Mouse (Mus musculus): ENCODE results near the gene Tmem132d.
"Not testable (repeated sequence)": the region's sequence is repeated elsewhere in the genome, so short reads cannot be mapped to it uniquely, and the experiment has no call there.

Tmem132d gene

DNA sequence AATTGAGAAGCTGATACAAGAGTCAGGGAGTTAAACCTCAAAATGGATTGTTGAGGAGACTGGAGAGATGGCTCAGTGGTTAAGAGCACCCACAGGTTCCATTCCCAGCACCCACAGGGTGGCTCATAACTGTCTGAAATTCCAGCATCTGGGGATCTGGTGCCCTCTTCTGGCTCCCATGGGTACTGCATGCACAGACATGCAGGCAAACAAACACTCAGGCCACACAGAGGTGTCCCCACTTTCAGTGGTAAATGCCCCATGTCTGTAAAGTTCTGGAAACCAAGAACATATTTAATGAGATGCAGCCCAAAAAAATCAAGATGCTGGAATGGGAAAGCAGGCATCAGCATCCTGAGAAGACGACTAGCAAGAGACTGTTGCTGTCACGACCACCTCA, 333.4 kb downstream of the Tmem132d start:
- DNase-seq (ENCODE audit: low spot score in 2 of 2), result no peak

DNA sequence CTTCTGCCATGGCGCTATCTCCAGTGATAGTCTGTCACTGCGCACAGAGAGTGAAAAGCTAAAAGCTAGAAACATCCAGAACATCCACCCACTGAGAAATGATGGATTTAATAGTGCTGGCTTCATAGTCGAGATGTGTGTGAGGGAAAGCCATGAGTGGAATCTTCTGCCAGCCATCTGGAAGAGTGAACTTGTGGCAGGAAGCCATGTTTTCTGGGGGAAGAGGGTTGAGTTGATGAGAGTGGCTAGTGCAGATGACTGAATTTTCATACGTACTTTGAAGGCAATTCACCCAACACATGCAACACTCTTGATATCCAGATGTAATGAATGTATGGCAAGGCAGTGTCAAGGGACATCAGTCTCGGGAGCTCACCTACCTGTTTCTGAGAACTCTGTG, 342.3 kb downstream of the Tmem132d start:
- DNase-seq (ENCODE audit: low spot score in 2 of 2), result no peak

DNA sequence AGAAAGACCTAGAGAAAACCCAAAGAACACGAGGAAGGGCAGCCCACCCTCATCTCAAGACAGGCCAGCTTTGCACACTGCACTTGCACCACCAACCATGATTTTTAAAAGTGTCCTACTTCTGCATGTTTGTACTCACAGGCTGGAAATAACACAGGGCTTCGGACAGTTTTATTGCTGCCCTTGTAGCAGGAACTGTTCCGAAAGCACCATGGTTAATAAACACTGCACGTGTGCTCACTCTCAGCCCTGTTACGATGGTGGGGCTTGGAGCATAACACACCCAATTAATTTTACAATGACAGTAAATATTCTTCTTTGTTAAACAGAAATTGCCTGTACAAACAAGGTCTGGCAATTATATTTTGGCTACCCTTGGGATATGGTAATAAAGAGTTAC, 357.4 kb downstream of the Tmem132d start:
- no peak for DNase-seq (ENCODE audit: low spot score in 2 of 2)

DNA sequence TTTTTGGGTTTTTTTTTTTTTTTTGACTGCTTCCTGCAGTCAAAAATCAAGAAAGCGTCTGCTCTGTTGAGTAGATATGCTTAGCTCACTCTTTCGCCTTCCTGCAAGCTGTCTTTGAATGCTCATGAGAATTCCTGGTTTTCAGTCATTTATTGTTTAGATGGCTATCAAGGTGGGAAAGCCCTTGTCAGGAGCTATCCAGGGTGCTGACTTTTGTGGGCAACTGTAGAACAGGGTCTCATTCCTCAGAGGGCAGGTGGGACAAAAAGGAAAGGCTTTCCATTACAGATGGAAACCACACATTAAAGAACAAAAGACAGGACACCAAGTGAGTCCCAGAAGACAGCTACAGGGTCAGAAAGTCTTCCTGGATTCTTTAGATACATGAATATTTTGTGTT, 360.3 kb downstream of the Tmem132d start:
- no peak for DNase-seq (ENCODE audit: low spot score in 2 of 2)

DNA sequence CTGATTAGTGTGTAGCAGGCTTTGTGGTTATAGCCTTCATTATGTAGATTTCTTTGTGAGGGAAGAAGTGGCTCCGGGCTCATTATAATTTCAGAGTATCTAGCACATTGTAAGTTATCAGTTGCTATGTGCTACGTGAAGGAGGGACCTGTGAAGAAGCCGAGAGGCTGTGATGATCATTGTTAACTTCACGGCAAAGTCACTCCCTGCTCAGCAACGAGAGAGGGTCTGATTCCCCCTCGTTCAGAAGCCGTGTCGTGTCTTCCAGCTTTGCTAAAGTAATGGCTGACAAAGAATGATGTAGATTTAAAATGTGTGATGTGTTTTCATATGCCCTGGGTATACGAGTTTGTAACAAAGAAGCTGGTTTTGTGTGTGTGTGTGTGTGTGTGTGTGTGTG, 391.1 kb downstream of the Tmem132d start:
- no peak for DNase-seq (ENCODE audit: low spot score in 2 of 2)

DNA sequence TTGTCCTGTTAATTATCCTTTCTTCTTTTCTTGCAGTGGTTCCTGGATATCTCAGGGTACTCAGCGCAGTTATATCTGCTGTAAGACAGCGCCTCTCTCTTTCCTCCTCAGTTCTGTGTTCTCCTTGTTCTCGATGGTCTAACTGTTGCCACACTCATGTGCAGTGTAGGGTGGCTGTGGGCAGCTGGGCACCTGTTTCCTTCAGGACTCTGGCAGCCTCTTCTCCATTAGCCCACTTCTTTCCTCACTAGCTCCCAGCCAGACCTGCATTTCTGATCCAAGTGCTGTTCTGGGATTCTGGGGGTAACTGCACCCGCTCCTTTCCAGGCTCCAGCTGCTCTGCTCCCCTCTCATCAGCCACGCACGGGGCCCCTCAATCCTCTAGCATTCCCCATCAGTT, 392.8 kb downstream of the Tmem132d start:
- no peak for DNase-seq (ENCODE audit: low spot score in 2 of 2)

DNA sequence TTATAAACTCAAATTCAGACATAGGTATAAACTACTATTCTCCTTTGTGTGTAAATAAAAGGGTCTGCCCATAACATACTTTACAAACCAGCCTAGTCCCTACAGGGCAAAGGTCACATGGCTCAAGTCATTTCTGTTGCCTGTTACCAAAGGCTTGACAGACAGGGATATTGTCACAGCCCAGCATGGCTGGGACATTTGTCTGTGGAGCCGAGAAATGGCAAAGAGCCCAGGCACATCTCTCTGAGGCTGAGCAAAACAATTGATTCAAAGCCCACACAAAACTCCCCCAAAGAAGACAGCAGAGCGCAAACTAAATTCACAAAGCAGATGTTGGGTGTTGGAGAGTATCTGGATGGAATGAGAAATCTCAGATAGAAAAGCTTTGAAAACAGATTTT, 405.8 kb downstream of the Tmem132d start:
- DNase-seq (ENCODE audit: low spot score in 2 of 2), result no peak

DNA sequence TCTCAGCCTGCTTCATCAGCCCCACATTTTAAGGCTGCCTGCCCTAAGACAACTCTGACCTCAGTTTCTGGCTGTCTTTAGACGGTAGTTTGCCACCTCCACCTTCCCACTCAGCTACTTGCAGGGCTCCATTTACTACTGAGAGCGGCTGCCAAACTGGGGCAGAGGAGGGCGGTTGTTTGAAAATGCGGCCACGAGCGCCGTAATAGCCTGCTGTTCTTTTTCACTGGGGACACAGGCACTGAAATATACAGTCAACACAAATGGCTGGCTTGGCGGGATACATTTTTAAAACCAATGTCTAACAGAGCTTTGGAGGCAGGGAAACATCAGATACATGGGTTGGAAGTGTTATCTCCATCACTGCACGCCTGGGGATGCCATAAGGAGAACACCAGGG, 428.2 kb downstream of the Tmem132d start:
- no peak for DNase-seq (ENCODE audit: low spot score in 2 of 2)

DNA sequence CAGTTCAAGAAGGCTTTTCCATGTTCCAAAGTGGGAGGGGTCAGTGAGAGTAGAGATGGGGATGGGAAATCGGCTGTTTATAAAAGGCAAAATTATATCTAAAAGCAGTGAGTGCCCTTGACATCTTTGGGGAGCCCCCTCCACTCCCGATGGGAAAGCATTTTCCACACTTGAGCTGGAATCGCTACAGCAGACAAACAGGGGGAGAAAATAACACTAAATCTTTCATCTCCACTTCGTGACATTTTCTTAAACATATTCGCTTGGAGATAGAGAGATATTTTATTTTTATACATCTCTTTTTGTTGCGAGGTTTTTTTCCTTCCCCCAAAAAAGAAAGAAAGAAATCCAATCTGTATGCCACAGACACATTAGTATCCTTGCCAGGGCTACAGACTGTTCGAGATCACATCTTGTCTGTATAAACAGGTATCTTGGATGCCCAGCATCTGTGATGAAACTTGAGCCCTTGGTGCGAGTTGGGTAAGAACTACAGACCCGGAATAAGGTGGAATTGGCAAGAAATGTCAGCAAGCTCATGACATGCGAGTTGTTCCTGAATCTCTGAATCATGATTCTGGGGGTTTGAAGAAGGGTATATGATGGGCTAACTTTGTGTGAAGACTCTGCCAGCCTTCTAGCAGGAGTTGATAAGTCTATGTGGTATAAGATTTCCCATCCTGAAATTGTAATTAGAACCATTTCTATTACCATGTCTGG, 436.2 kb downstream of the Tmem132d start:
- DNase-seq (ENCODE audit: low spot score in 2 of 2), result no peak

DNA sequence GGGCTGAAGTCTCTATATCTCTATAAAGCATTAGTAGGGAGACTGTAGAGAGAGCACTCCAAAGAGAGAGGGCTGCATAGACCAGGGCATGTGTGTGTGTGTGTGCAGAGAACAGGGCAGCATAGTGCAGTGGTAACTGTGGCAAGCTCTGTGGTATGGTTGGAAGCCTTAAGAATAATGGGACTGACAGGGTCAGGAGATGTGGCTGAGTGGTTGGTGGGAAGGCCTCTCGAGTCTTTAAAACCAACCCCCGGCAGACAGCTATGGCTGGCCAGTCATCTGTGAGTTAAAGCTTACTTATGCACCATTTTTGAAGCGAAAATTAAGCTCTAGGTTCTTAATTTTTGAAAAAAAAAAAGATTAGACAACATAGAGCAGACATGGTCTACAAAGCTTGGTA, 439.4 kb downstream of the Tmem132d start:
- DNase-seq (ENCODE audit: low spot score in 2 of 2), result no peak

DNA sequence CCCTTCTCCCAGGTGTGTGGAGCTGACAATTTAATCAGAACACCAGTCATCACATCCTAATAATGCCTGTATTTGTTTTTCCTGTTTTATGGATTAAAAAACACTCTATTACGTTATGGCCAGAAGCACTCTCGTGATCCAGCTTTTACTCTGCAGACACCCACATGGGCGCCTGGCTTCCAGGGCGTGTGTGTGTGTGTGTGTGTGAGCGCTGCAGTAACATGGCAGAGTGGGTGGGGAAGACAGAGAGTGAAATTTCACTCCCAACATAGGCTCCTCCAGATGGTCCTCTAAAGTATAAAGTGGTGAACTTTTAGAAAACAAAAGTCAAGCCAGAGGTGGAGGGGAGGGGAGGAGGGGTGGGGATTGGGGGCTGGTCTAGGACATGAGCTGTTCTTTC, 442.1 kb downstream of the Tmem132d start:
- no peak for DNase-seq (ENCODE audit: low spot score in 2 of 2)

DNA sequence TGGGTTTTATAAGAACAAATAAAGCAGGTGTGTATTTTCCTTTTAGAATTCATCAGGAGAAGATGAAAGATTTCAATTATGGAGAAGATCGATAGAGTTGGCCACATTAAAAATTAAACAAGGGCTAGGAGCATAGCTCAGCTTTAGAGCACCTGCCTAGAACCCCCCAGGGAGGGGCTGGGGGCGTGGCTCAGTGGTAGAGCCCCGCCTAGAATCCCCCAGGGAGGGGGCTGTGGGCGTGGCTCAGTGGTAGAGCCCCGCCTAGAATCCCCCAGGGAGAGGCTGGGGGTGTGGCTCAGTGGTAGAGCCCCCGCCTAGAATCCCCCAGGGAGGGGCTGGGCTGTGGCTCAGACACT, 452.9 kb downstream of the Tmem132d start:
- DNase-seq (ENCODE audit: low spot score in 2 of 2), result not testable (repeated sequence)

DNA sequence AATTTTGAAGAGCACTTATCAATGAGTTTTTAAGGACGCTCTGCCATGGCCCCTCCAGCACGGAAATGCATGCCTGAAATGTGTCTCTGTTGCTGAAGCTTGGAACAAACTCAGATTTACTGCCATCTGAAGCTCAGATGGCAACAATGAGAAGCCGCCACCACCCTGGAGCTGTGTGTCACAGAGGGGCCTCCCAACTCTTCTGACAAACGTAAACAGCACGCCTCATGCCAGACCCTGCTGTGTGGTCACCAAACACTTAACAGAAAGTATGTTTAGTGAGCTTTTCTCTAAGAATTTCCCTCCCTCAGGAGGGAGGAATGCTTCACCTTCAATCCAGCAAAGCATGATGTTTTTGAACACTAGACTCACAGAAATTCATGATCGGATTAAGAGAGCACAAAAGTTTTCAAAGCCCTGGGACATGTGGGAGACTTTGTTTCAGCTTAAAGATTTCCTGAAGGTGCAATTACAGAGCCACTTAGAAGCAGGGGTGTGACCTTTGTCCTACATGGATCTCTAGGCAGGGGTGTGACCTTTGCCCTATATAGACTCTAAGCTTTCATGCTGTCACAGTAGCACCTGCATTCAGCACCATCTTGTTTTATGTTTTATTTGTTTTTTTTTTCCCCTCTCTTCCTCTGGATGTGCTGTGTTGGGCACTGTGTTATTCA, 453.4 kb downstream of the Tmem132d start:
- no peak for DNase-seq (ENCODE audit: low spot score in 2 of 2)

DNA sequence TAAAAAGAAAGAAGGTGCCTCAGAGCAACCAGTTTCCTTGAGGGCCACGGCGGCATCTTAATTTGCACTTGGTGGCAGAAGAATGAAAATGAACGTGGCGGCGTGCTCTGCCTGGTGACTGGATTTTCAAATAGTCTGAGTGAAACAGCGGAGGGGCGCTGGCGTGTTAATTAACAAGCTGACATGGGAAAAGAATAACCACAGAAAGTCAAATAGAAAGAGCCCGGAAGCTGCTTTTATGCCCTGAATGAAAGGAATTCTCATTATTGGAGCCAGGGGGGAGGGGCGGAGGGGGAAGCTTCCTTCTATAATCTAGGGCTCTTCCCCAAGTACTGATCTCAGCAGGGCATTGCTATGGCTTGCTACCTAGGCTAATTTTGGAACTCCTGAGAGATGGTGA, 456.2 kb downstream of the Tmem132d start:
- no peak for DNase-seq (ENCODE audit: low spot score in 2 of 2)

DNA sequence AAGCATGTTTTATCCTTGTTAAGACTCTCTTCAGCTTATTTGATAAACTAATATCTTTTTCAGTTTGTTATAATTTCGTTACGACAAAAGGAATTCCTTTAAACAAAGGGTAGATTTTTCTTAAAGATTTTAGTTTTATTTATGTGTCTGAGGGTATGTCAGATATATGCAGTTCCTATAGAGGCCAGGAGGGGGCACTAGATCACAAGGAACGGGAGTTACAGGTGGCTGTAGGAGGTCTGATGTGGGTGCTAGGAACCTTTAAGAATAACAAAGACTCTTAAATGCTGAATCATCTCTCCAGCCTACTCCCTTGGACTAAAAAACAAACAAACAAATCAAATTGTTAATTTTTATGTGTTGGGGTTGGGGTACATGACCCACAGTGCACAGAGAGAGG, 467.2 kb downstream of the Tmem132d start:
- DNase-seq (ENCODE audit: low spot score in 2 of 2), result no peak

DNA sequence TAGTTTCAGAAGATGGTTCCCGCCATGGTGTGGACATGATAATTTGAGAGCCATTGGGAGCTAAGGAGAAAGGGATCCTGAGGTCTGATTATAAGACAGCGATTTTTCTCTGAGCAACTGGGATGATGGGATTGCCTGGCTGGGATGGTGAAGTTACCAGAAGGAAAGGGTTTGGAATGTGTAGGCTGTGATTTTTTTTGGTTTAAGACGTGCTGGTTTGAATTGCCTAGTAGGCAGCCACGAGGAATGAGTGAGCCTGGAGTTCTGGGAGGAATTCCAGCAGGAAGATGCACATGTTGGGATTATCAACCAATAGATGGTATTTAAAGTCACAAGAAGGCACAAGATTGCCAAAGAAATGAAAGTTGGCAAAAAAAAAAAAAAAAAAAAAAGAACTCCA, 470.2 kb downstream of the Tmem132d start:
- no peak for DNase-seq (ENCODE audit: low spot score in 2 of 2)

DNA sequence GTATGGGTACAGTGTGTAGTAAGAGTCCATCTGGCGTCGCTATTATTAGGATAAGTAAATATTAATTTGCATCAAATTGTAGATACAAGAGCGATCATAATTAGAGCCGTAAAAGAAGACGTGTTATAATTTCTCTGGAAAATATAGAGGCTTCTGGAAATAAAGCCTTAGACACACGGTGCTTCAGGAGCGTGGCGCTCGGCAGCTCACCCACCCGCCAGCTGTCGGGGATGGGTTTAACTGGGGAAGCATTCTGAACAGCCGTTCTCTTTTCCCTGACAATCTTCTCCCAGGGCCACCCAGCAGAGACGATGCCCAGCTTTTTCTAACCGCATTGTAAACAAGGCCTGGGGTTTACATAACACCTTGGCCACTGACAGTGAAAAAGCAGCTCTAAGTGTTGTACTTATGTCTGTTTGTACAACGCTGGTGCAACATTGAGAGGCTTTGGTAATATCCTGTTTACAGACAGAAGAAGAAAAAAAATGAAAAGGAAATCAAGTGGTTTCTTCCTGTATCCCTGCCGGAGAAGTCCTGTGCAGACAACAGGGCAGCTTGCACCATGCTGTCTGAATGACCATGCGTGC, 476.3 kb downstream of the Tmem132d start:
- DNase-seq (ENCODE audit: low spot score in 2 of 2), result no peak

DNA sequence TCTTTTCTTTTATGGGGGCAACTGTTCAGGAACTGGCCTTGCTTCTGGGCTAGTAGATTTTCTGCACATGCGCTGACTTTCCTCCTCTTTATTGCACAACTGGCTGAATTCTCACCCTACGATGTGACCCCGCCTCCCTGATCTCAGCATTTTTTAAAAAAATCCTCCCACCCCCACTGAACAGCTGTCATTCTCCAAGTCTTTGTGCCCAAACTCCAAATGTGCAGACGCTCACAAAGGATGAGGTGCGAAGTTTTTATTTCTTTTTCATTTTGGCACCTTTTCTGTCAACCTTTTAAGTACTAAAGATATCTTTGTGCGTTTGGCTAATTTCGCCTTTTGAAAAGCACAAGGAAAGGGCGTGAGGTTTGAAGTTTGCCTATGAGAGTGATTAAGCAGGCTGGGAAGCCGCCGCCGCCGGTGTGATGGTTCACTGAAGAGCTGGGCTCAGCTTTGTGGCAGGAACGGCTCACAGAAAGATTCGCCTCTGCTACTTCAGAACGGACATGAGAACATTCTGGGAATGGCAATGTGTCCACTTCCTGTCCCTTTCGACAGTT, 478.6 kb downstream of the Tmem132d start:
- no peak for DNase-seq (ENCODE audit: low spot score in 2 of 2)

DNA sequence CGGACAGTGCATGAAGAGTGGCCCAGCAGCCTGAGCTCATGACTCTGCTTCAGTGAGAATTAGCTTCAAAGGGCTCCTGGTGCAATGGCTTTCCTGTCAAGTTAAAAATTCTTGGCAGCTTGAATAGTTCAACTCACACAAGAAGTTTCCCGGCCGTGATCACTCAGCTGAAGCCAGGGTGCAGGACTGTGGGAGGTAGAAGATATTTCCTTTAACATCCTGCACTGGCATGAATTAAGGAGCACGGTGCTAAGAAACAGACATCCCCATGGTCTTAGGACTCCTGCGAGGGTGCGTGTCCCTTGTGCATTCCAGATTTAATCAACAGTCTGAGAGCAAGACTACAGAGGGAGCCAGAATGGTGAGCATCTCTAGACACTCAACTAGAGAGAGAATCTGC, 480.1 kb downstream of the Tmem132d start:
- DNase-seq (ENCODE audit: low spot score in 2 of 2), result no peak

DNA sequence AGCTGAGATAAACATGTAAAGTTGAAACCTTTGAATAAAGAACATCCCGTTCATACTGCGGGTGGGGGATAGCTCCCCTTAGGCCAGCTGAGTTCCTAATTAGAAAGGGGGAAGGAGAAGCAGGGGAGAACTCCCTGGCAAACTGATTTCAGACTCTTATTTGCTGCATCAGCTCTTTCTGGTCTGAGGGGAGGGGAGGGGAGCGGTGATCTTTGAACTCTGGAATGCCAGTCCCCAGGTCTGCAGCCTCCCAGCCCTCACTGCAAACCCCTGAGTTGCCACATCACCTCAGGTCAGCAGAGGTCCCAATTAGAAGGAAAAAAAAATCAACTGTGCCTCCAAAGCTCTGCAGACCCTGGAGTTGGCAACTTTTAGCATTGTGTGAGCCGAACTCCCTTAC, 482.3 kb downstream of the Tmem132d start:
- DNase-seq (ENCODE audit: low spot score in 2 of 2), result no peak

DNA sequence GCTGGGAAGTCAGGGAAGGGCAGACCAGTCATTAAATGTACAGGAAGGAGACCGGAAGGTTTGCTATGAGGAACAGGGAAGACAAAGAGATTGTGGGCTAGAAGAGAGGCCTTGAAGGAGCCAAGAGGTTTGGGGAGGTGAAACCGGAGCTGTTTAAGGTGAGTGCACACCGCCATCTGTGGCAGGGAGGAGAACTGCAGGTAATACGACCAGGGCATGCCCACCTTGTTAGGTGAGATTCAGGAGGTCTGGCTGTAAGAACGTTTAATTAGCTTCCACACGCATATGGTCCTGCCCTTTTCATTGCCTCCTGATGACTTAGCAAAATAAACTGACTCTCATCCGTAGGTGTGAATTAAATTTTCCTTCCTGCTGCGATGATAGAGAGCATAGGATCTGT, 485.6 kb downstream of the Tmem132d start:
- no peak for DNase-seq (ENCODE audit: low spot score in 2 of 2)

DNA sequence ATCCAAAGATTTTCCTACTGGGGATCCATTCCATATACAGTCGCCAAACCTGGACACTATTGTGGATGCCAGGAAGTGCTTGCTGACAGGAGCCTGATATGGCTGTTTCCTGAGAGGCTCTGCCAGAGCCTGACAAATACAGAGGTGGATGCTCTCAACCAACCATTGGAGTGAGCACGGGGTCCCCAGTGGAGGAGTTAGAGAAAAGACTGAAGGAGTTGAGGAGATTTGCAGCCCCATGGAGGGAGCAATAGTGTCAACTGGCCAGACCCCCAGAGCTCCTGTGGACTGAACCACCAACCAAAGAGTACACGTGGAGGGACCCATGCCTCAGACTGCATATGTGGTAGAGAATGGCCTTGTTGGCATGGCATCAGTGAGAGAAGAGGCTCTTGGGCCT, 490.7 kb downstream of the Tmem132d start:
- DNase-seq (ENCODE audit: low spot score in 2 of 2), result not testable (repeated sequence)

DNA sequence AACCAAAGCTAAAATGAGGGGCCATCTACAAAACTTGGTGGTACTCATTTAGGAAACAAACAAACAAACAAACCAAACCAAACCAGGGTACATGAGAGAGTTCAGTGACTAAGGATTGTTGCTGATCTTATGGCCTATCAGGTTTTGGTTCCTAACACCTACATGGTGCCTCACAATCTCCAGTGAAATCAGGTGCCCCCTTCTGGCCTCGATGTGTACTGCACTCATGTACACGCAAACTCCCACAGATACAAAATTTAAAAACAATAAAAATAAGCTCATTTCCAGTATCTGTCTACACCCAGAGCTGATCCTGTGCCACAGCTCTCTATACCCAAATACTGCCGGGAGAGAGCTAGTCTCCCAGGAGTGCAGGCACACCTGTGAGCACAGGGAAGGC, 495.0 kb downstream of the Tmem132d start:
- DNase-seq (ENCODE audit: low spot score in 2 of 2), result no peak
